Mouse (Mus musculus) cerebellum, postnatal 10 days (tissue): Measurements from ENCODE around the gene Wfdc9.

ENCODE experiments used
- DNase-seq, 2 experiments: peaks; one replicate each; pipeline ENCODE4 v3.0.0; 2021; ENCODE audit warnings: mixed read lengths in 2 of 2

The Wfdc9 gene

DNA sequence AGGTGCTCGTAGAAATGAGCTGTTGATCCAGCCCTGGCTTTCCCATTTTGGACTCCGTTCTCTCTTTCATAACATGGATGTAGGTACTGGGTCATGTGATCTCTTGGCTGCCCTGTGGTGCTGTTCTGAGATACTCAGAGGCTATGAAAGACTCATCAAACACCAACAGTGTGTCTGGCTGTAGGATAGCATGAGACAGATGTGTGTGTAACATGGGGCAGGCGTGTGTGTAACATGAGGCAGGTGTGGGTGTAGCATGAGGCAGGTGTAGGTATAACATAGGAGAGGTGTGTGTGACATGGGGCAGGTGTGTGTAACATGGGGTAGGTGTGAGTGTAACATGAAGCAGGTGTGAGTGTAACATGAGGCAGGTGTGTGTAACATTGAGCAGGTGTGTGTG lies 41.0 kb downstream of the Wfdc9 start:
- DNase-seq, result no peak

DNA sequence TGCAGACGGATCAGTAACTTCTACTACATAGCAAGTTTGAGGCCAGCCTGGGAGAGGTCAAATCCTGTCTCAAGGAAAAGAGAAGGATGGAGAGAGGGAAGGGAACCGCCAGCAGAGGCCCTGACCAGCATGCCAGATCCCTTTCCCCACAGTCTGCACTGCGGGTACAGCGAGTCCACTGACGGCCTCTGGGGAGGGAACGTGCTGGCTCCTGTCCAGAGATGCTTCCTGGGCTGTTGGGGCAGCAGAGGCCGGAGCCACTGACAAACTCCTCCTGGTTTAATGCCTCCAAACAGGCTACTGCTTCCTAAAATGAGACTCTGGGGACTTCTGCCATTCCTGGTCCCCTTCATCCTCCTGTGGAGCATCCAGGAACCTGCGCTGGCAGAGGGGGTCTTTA lies 42.9 kb downstream of the Wfdc9 start, which contains the start of the genes Wfdc6b and Wfdc8:
TSS of gene Wfdc6b (plus strand) at position 52 of the 400 bp plus-strand sequence.
TSS of gene Wfdc8 (minus strand) at position 156 of the 400 bp plus-strand sequence.
- DNase-seq, result peak; percentile 38 to 60

DNA sequence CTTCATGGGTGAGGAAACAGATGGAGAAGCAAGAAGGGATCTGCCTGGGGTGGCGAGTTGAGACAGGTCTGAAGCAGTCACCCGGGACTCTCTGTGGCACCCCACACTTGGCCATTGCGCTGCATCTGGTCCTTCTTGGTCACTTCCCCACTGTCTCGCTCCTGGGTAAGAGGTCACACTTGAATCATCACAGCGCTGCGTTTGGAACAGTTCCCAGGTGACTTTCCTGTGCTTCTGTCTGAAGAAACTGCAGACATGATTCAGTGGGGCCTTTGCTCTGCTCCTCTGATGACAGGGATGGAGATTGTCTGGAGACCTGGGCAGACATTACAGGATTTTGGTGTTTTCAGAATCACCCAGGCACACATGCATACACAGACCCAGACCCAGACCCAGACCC lies 47.6 kb downstream of the Wfdc9 start:
- peak in 1 of 2 experiments; percentile 10 for DNase-seq

DNA sequence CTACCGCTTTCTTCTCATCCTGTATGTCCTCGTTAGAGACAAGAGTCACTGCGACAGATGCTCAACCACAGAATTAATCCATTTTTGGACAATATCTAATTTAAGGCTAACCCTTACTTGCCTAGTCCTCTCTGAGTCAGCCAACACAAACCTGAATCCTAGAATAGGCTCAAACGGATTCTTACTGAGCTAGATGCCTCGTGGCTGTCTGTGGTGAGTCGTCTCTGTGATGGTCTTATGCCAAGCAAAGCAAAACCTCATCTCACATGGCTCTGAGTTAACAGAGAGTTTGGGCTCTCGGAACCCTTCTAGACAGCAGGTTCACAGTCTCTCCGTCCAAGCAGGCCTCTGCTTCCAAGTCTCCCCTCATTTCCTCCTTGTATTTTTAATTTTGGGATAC lies 52.0 kb downstream of the Wfdc9 start:
- no peak for DNase-seq

DNA sequence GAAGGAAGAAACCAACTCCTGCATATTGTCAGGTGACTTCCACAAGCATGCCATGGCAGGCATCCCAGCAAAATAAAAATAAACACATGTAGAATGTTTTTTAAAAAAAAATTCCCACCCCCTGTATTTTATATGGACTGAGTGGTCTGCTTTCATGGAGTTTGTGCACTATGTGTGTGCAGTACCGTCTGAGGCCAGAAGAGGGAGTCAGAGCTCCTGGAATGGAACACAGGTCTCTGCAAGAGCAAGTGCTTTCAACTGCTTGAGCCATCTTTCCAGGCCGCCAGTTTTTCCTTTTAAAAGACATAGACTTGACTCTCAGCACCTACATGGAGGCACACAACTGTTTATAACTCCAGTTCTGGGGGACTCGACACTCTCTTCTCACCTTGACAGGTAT lies 52.9 kb downstream of the Wfdc9 start:
- no peak for DNase-seq

DNA sequence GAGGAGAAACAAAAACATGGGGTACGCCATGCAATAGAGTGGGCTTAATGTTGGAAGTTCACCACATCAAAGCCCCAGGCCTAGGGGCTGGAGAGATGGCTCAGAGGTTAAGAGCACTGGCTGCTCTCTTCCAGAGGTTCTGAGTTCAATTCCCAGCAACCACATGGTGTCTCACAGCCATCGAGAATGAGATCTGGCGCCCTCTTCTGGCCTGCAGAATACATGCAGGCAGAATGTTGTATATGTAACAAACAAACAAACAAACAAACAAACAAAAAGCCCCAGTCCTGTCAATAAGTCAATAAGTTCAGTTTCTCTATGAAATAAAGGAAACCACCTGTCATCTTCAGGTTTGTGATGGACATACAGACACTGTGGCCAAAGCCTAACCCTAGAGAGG lies 56.2 kb downstream of the Wfdc9 start:
- no peak for DNase-seq
